Mouse (Mus musculus) cerebellum, adult 2 months (tissue): ENCODE results near the gene Ccdc162.

Experiments used
- CTCF ChIP-seq: fragments of 200-500 bp; IDR thresholded peaks from 2 replicates; pipeline ENCODE4 v1.5.1; 2011; ENCODE audit warnings: low read depth, mild to moderate bottlenecking, control low read depth, low read length, moderate library complexity, borderline replicate concordance; ENCODE audit not compliant: insufficient read depth
- POLR2A ChIP-seq: fragments of 200-500 bp; IDR thresholded peaks from 2 replicates; pipeline ENCODE4 v1.6.1; 2011; ENCODE audit warnings: low read length, control low read depth, borderline replicate concordance; ENCODE audit not compliant: insufficient read depth

GRCm38 (mm10) chr10:41697040-41697439 is 19.4 kb downstream of the Ccdc162 start:
- no peak for TF ChIP-seq CTCF
- no peak for TF ChIP-seq POLR2A
